Mouse (Mus musculus) cerebellum, adult 2 months (tissue): ENCODE measurements around the gene Atp5b.

Experiments used
- CTCF ChIP-seq: fragments of 200-500 bp; IDR thresholded peaks from 2 replicates; pipeline ENCODE4 v1.5.1; 2011; ENCODE audit warnings: low read depth, mild to moderate bottlenecking, control low read depth, low read length, moderate library complexity, borderline replicate concordance; ENCODE audit not compliant: insufficient read depth
- POLR2A ChIP-seq: fragments of 200-500 bp; IDR thresholded peaks from 2 replicates; pipeline ENCODE4 v1.6.1; 2011; ENCODE audit warnings: low read length, control low read depth, borderline replicate concordance; ENCODE audit not compliant: insufficient read depth

- no peak for TF ChIP-seq CTCF
- no peak for TF ChIP-seq POLR2A
Observed at GRCm38 (mm10) chr10:128094340-128094968, 11.4 kb downstream of the Atp5b start.
